In genomic region chr2:154916547-154916946, GRCm38 (mm10) we compare ENCODE assay signal across 10 mouse cellular contexts. TPM values are rescaled to one million over a fixed set of nuclear protein-coding genes. Genes with fewer than 3 reads are reported as not detected.
DNase-seq lines count a peak whose midpoint lies in the region; ATAC-seq and TF ChIP-seq lines count a peak whose summit lies in the region.
"Had no signal": no experiment of that assay in that cellular context is flagged by ENCODE, and none has a peak within 500 bp of the region (broad histone marks: within the 10 kb centered on the region; RNA-seq: fewer than 3 reads in every experiment).

No protein-coding gene starts in this region.

- H3K27ac ChIP-seq in spleen, adult 2 months (ENCODE audit: insufficient read depth, low read length): no peak overlapping the region
- H3K27ac ChIP-seq: limb, embryonic 15.5 days; stomach, embryonic 15.5 days had no signal

- no peaks in the 10 kb centered on the region for H3K36me3 ChIP-seq in spleen, adult 2 months (ENCODE audit: control insufficient read depth, insufficient read depth, low read length)
- H3K36me3 ChIP-seq: limb, embryonic 15.5 days; stomach, embryonic 15.5 days had no signal

- TF ChIP-seq POLR2A in spleen, adult 2 months (IDR thresholded peaks at IDR 0.05; ENCODE audit: low read depth, low read length): no peak

- H3K4me3 ChIP-seq in spleen, adult 2 months (ENCODE audit: extremely low read depth, insufficient read depth, insufficient read length): no peak overlapping the region
- H3K4me3 ChIP-seq: limb, embryonic 15.5 days; stomach, embryonic 15.5 days had no signal

- TF ChIP-seq CTCF in spleen, adult 2 months (IDR thresholded peaks at IDR 0.05; ENCODE audit: extremely low read depth, insufficient read depth, insufficient read length, insufficient replicate concordance): peak; percentile 22; the same call in 1 of the 2 replicates

- peak; percentile 11 for DNase-seq in gastrocnemius, postnatal 10 days
- no peak for DNase-seq in gastrocnemius, adult 8-10 months (ENCODE audit: low spot score in 2 of 2)
- peak; percentile 6 to 7 for DNase-seq in spleen, adult 2 months (ENCODE audit: low read depth in 1 of 2, low spot score in 2 of 2)
- DNase-seq in spleen, postnatal 4 days (ENCODE audit: low spot score in 2 of 2): no peak
- no peak for DNase-seq in layer of hippocampus, adult 8-10 months (ENCODE audit: low spot score in 2 of 2)
- no peak for DNase-seq in ovary, adult 18-20 months (ENCODE audit: low spot score)

- H3K27me3 ChIP-seq in spleen, adult 2 months (ENCODE audit: control insufficient read depth, insufficient read depth, low read length): no peaks in the 10 kb centered on the region
- H3K27me3 ChIP-seq: stomach, embryonic 15.5 days had no signal

- peak; percentile 75; the same call in 1 of the 2 replicates for ATAC-seq in erythroid progenitor cell, adult 5-6 weeks (replicated peaks; ENCODE audit: low FRiP score, poor library complexity, severe bottlenecking)
- ATAC-seq in megakaryocyte progenitor cell, adult 5-6 weeks (replicated peaks; ENCODE audit: poor library complexity): peak; percentile 87

- H3K4me1 ChIP-seq in spleen, adult 2 months (ENCODE audit: control insufficient read depth, insufficient read depth, insufficient read length): no peaks in the 10 kb centered on the region
- H3K4me1 ChIP-seq: limb, embryonic 15.5 days; stomach, embryonic 15.5 days had no signal

- WGBS in spleen, adult 2 months: 18% methylated on average over 2 of the region's 2 CpGs

RNA-seq across cellular contexts. Expression of gene Eif2s2, which starts 23.8 kb away (rescaled TPM):
- total RNA-seq in gastrocnemius, postnatal 10 days (2021): 100 to 1,000 TPM; 106 to 109 TPM
- total RNA-seq in gastrocnemius, adult 8-10 months (2022): 100 to 1,000 TPM; 117 to 137 (median 121) TPM
- 3.6 TPM in 2 replicates for polyA plus RNA-seq in spleen, adult 2 months (2012; rRNA removed)
- total RNA-seq in erythroid progenitor cell, adult 5-6 weeks (2015; ENCODE audit: low replicate concordance): 91.5 and 115 TPM in 2 replicates
- total RNA-seq in erythroid progenitor cell, adult 5-6 weeks (2017; ENCODE audit: low replicate concordance): 107 and 121 TPM in 2 replicates
- total RNA-seq in megakaryocyte progenitor cell, adult 5-6 weeks (2015): 221 and 224 TPM in 2 replicates
- 199 and 212 TPM in 2 replicates for total RNA-seq in megakaryocyte progenitor cell, adult 5-6 weeks (2017)
- total RNA-seq in layer of hippocampus, adult 8-10 months (2022): 10 to 100 TPM; 52.0 to 55.8 (median 52.8) TPM

Comparison
In these comparisons a context has a peak if more than half of its experiments do, and no peak if none do; other contexts are left out.
1. DNase-seq: peak in gastrocnemius, postnatal 10 days (single experiment) and spleen, adult 2 months (2 of 2); none in gastrocnemius, adult 8-10 months (0 of 2), spleen, postnatal 4 days (0 of 2), layer of hippocampus, adult 8-10 months (0 of 2) and ovary, adult 18-20 months (single experiment).